Mouse (Mus musculus) heart, adult 2 months (tissue): ENCODE measurements around the gene Fam222b. TPM values are rescaled to one million over a fixed set of nuclear protein-coding genes. Genes with fewer than 3 reads are reported as not detected.

Experiments
- DNase-seq, 2 experiments: peaks; one replicate each; pipeline ENCODE4 v3.0.0; 2021
- H3K27ac ChIP-seq: fragments of 200-600 bp; 2 replicates; pipeline ENCODE4 v1.8.1; 2022
- H3K27me3 ChIP-seq: fragments of 200-500 bp; 2 replicates; pipeline ENCODE4 v1.6.1; 2012; ENCODE audit warnings: mild to moderate bottlenecking, low read length, inconsistent platforms, mixed read lengths; ENCODE audit not compliant: control insufficient read depth, insufficient read depth
- H3K36me3 ChIP-seq: fragments of 200-500 bp; 2 replicates; pipeline ENCODE4 v1.6.1; 2012; ENCODE audit warnings: low read length, inconsistent platforms; ENCODE audit not compliant: control insufficient read depth, insufficient read depth
- H3K4me1 ChIP-seq: fragments of 200-500 bp; 2 replicates; pipeline ENCODE4 v1.6.1; 2011; ENCODE audit warnings: low read length; ENCODE audit not compliant: control insufficient read depth, insufficient read depth
- H3K4me3 ChIP-seq: fragments of 200-600 bp; 2 replicates; pipeline ENCODE4 v1.8.1; 2022
- H3K79me2 ChIP-seq: fragments of 200-500 bp; replicated peaks from 2 replicates; pipeline ENCODE4 v1.6.1; 2012; ENCODE audit warnings: mild to moderate bottlenecking, inconsistent platforms, low read length, moderate library complexity, mixed read lengths; ENCODE audit not compliant: control insufficient read depth, insufficient read depth
- H3K9ac ChIP-seq: fragments of 200-500 bp; 2 replicates; pipeline ENCODE4 v1.6.1; 2012; ENCODE audit warnings: low read depth, mild to moderate bottlenecking, control low read depth, inconsistent platforms, low read length, mixed read lengths
- CTCF ChIP-seq: fragments of 200-600 bp; IDR thresholded peaks from 2 replicates; pipeline ENCODE4 v1.8.1; 2022; ENCODE audit warnings: antibody characterized with exemption, mild to moderate bottlenecking, moderate library complexity
- EP300 ChIP-seq: fragments of 200-500 bp; IDR thresholded peaks from 2 replicates; pipeline ENCODE4 v1.6.1; 2011; ENCODE audit warnings: low read depth, low read length, control low read depth; ENCODE audit not compliant: insufficient read depth
- POLR2A ChIP-seq: fragments of 200-500 bp; IDR thresholded peaks from 2 replicates; pipeline ENCODE4 v1.6.1; 2011; ENCODE audit warnings: mild to moderate bottlenecking, low read depth, low read length, control low read depth; ENCODE audit not compliant: insufficient read depth
- WGBS: fragments of 180-500 bp; shearing (Covaris S2); methylation state at CpG from one replicate; pipeline ENCODE4 v1.1.7; 2018; 5-methylcytosine and 5-hydroxymethylcytosine counted together
- intact Hi-C: fragments of 180-260 bp; cut with DNase I; formaldehyde crosslinking; loops from one replicate; pipeline ENCODE4 v1.15.1; 2025
- polyA plus RNA-seq: library from polyadenylated mRNA; depleted of rRNA; stranded (reverse); fragments of >200 nt; gene quantifications from 2 replicates; pipeline ENCODE4 v1.2.3, GENCODE M21; 2012
- total RNA-seq, 2 experiments: library from RNA; stranded (reverse); gene quantifications; 2 replicates each; pipeline ENCODE4 v1.2.3; 2021

The Fam222b gene
- total and polyA plus RNA-seq, 3 experiments = 10.4 to 12.6 (median 11.4) TPM

GRCm38 (mm10) chr11:78136132-78136531 is 41.7 kb downstream of the Fam222b start:
- no peaks in the 10 kb centered on the region for H3K27me3 ChIP-seq
- no peak overlapping the region for H3K27ac ChIP-seq
- 42% methylated on average over 1 of the region's 1 CpGs for WGBS
- no peak overlapping the region for H3K4me3 ChIP-seq
- peaks cover 8% of the 10 kb centered on the region for H3K4me1 ChIP-seq
- intact Hi-C loops = no loop called here
- H3K36me3 ChIP-seq = peaks cover 4% of the 10 kb centered on the region
- peaks cover 4% of the 10 kb centered on the region; the same call in 1 of the 2 replicates for H3K79me2 ChIP-seq
- TF ChIP-seq CTCF (no peak), POLR2A (no peak), EP300 (no peak)
- no peak for DNase-seq
- no peak overlapping the region for H3K9ac ChIP-seq

- peak in 1 of 2 experiments; percentile 21 for DNase-seq
- Histone ChIP-seq H3K36me3 (peaks cover 4% of the 10 kb centered on the region), H3K4me1 (peaks cover 10% of the 10 kb centered on the region), H3K27ac (peak overlapping the region; percentile 48), H3K79me2 (peaks cover 6% of the 10 kb centered on the region), H3K9ac (no peak overlapping the region), H3K4me3 (no peak overlapping the region), H3K27me3 (no peaks in the 10 kb centered on the region)
- 0 out of 2 replicates have a peak, but pooled peaks have one; percentile 52 for TF ChIP-seq EP300
- TF ChIP-seq POLR2A = no peak
- 52% methylated on average over 4 of the region's 4 CpGs for WGBS
- intact Hi-C loops = no loop called here
Measured at GRCm38 (mm10) chr11:78137584-78137983, 43.1 kb downstream of the Fam222b start.

- Histone ChIP-seq H3K4me3 (no peak overlapping the region), H3K79me2 (peaks cover 6% of the 10 kb centered on the region), H3K27me3 (no peaks in the 10 kb centered on the region), H3K36me3 (peaks cover 4% of the 10 kb centered on the region), H3K4me1 (peaks cover 8% of the 10 kb centered on the region), H3K27ac (peak overlapping the region; percentile 48), H3K9ac (no peak overlapping the region)
- WGBS = 59% methylated on average over 3 of the region's 3 CpGs
- TF ChIP-seq EP300 (no peak), CTCF (no peak), POLR2A (no peak)
- intact Hi-C loops = no loop called here
- DNase-seq = no peak
Measured at GRCm38 (mm10) chr11:78138023-78138422, 43.6 kb downstream of the Fam222b start.

GRCm38 (mm10) chr11:78140665-78141064 is 46.2 kb downstream of the Fam222b start:
- no peak overlapping the region for H3K27ac ChIP-seq
- 41% methylated on average over 5 of the region's 5 CpGs for WGBS
- peaks cover 6% of the 10 kb centered on the region for H3K4me1 ChIP-seq
- H3K79me2 ChIP-seq = peaks cover 6% of the 10 kb centered on the region
- no peaks in the 10 kb centered on the region for H3K27me3 ChIP-seq
- TF ChIP-seq POLR2A (no peak), EP300 (no peak), CTCF (no peak)
- H3K36me3 ChIP-seq = peaks cover 4% of the 10 kb centered on the region
- no peak overlapping the region for H3K9ac ChIP-seq
- DNase-seq = no peak
- intact Hi-C loops = loop anchor here (5.0 kb wide), 1 partner anchor 43 kb away; no protein-coding TSS in a partner anchor
- no peak overlapping the region for H3K4me3 ChIP-seq

- Histone ChIP-seq H3K36me3 (no peaks in the 10 kb centered on the region; the same call in 1 of the 2 replicates), H3K79me2 (peaks cover 4% of the 10 kb centered on the region), H3K27me3 (no peaks in the 10 kb centered on the region), H3K4me1 (peaks cover 1% of the 10 kb centered on the region), H3K27ac (no peak overlapping the region), H3K4me3 (no peak overlapping the region), H3K9ac (no peak overlapping the region)
- 96% methylated on average over 2 of the region's 2 CpGs for WGBS
- no peak for DNase-seq
- no peak for TF ChIP-seq CTCF
- no peak for TF ChIP-seq EP300
- TF ChIP-seq POLR2A = no peak
- intact Hi-C loops = loop anchor here (5.0 kb wide), 1 partner anchor 46 kb away; no protein-coding TSS in a partner anchor
Measured at GRCm38 (mm10) chr11:78143520-78143919, 49.1 kb downstream of the Fam222b start.

GRCm38 (mm10) chr11:78146168-78146567 is 51.7 kb downstream of the Fam222b start:
- no peak overlapping the region for H3K4me3 ChIP-seq
- peak overlapping the region; percentile 13 for H3K27ac ChIP-seq
- no peaks in the 10 kb centered on the region for H3K36me3 ChIP-seq
- peaks cover 1% of the 10 kb centered on the region for H3K4me1 ChIP-seq
- peaks cover 2% of the 10 kb centered on the region for H3K79me2 ChIP-seq
- WGBS = 88% methylated on average over 5 of the region's 5 CpGs
- no peak for DNase-seq
- intact Hi-C loops = no loop called here
- TF ChIP-seq CTCF (peak; percentile 33), EP300 (no peak), POLR2A (no peak)
- no peak overlapping the region for H3K9ac ChIP-seq
- no peaks in the 10 kb centered on the region for H3K27me3 ChIP-seq
